Mouse (Mus musculus) heart, postnatal 25 days (tissue): ENCODE measurements around the gene Fam57a. TPM values are rescaled to one million over a fixed set of nuclear protein-coding genes. Genes with fewer than 3 reads are reported as not detected.

ENCODE experiments used
- DNase-seq: peaks from one replicate; pipeline ENCODE4 v3.0.0; 2022; ENCODE audit warnings: low spot score
- intact Hi-C: fragments of 180-260 bp; cut with DNase I; formaldehyde crosslinking; loops from one replicate; pipeline ENCODE4 v1.15.1; 2025
- total RNA-seq, 2 experiments: library from RNA; stranded (reverse); gene quantifications; 2 replicates each; pipeline ENCODE4 v1.2.3; 2021

Fam57a gene
- total RNA-seq = 1 to 10 TPM; 4.1 TPM

- DNase-seq = peak; percentile 77
- intact Hi-C loops = loop anchor here (2.0 to 5.0 kb wide), 3 partner anchors 23 to 228 kb away; partner anchors contain the start of genes Dbil5, Gemin4 and Timm22
Observed at GRCm38 (mm10) chr11:76179495-76180145, at the start of gene Fam57a, which contains the start of gene Vps53. Fam57a (plus strand) TSS chr11:76179671. Vps53 (minus strand) TSS chr11:76179647.

GRCm38 (mm10) chr11:76130859-76131258, 48.6 kb upstream of the Fam57a start:
- peak; percentile 59 for DNase-seq
- intact Hi-C loops = loop anchor here (1.0 to 10.0 kb wide), 3 partner anchors 31 to 46 kb away; no protein-coding TSS in a partner anchor

GRCm38 (mm10) chr11:76135641-76136437, 43.6 kb upstream of the Fam57a start:
- intact Hi-C loops = loop anchor here (10.0 kb wide), 1 partner anchor 51 kb away; no protein-coding TSS in a partner anchor
- no peak for DNase-seq

- intact Hi-C loops = loop anchor here (10.0 kb wide), 1 partner anchor 53 kb away; no protein-coding TSS in a partner anchor
- no peak for DNase-seq
Observed at GRCm38 (mm10) chr11:76137996-76138395, 41.5 kb upstream of the Fam57a start.

- DNase-seq = no peak
- intact Hi-C loops = no loop called here
Observed at GRCm38 (mm10) chr11:76144386-76144785, 35.1 kb upstream of the Fam57a start.

GRCm38 (mm10) chr11:76145169-76145568, 34.3 kb upstream of the Fam57a start:
- no peak for DNase-seq
- intact Hi-C loops = no loop called here

- intact Hi-C loops = no loop called here
- no peak for DNase-seq
Observed at GRCm38 (mm10) chr11:76146187-76147010, 33.1 kb upstream of the Fam57a start.

- intact Hi-C loops = no loop called here
- DNase-seq = no peak
Observed at GRCm38 (mm10) chr11:76148055-76149008, 31.1 kb upstream of the Fam57a start.

GRCm38 (mm10) chr11:76150980-76151379, 28.5 kb upstream of the Fam57a start:
- intact Hi-C loops = no loop called here
- no peak for DNase-seq

GRCm38 (mm10) chr11:76153236-76153951, 26.1 kb upstream of the Fam57a start:
- intact Hi-C loops = no loop called here
- no peak for DNase-seq

GRCm38 (mm10) chr11:76154200-76154599, 25.3 kb upstream of the Fam57a start:
- no peak for DNase-seq
- intact Hi-C loops = no loop called here

- no peak for DNase-seq
- intact Hi-C loops = no loop called here
Observed at GRCm38 (mm10) chr11:76154861-76155260, 24.6 kb upstream of the Fam57a start.

- no peak for DNase-seq
- intact Hi-C loops = no loop called here
Observed at GRCm38 (mm10) chr11:76158375-76158774, 21.1 kb upstream of the Fam57a start.

- intact Hi-C loops = no loop called here
- no peak for DNase-seq
Observed at GRCm38 (mm10) chr11:76160251-76160650, 19.2 kb upstream of the Fam57a start.

- intact Hi-C loops = loop anchor here (1.0 to 5.0 kb wide), 6 partner anchors 34 to 386 kb away; partner anchors contain the start of gene Rflnb
- DNase-seq = no peak
Observed at GRCm38 (mm10) chr11:76166657-76167056, 12.8 kb upstream of the Fam57a start.

- intact Hi-C loops = loop anchor here (1.0 to 5.0 kb wide), 6 partner anchors 35 to 386 kb away; partner anchors contain the start of gene Rflnb
- DNase-seq = no peak
Observed at GRCm38 (mm10) chr11:76167079-76167765, 12.2 kb upstream of the Fam57a start.

- DNase-seq = no peak
- intact Hi-C loops = loop anchor here (5.0 kb wide), 1 partner anchor 37 kb away; no protein-coding TSS in a partner anchor
Observed at GRCm38 (mm10) chr11:76168976-76169375, 10.5 kb upstream of the Fam57a start.

GRCm38 (mm10) chr11:76170207-76170606, 9.3 kb upstream of the Fam57a start:
- intact Hi-C loops = no loop called here
- DNase-seq = no peak
